Mouse (Mus musculus) forebrain, embryonic 12.5 days (tissue): ENCODE data around the gene Il17re. TPM values are rescaled to one million over a fixed set of nuclear protein-coding genes. Genes with fewer than 3 reads are reported as not detected.

ENCODE experiments used
- microRNA-seq: library from miRNA; unstranded; fragments of <30 nt; microRNA quantifications from one replicate; pipeline ENCODE4, GENCODE M21; 2017
- polyA plus RNA-seq: library from polyadenylated mRNA; unstranded; fragments of >200 nt; fragmentation: Nextera tagmentation; extraction: Ambion mirVana; gene quantifications from 2 replicates; pipeline ENCODE4 v1.2.1, GENCODE M21; 2016

Il17re gene
- polyA plus RNA-seq, 1 experiment from 2014 or later: 0.55 TPM

Small RNA genes within 50 kb of the gene (microRNA-seq; reads per million reads assigned to microRNA genes)
- not detected for gene Gm24387

Other genes starting within 250 kb of the Il17re start
- gene Mtmr14, start 220.6 kb upstream of the Il17re start, polyA plus RNA-seq: 46.2 and 50.0 TPM in 2 replicates
- 0.22 and 0.34 TPM in 2 replicates for gene Cpne9, start 176.2 kb upstream of the Il17re start, polyA plus RNA-seq
- 30.6 and 34.7 TPM in 2 replicates for gene Brpf1, start 151.3 kb upstream of the Il17re start, polyA plus RNA-seq
- gene Ogg1, start 131.5 kb upstream of the Il17re start, polyA plus RNA-seq: 13.6 and 13.7 TPM in 2 replicates
- 57.9 and 59.1 TPM in 2 replicates for gene Camk1, start 114.5 kb upstream of the Il17re start, polyA plus RNA-seq
- gene Tada3, start 80.6 kb upstream of the Il17re start, polyA plus RNA-seq: 67.6 and 70.7 TPM in 2 replicates
- 327 and 333 TPM in 2 replicates for gene Arpc4, start 80.4 kb upstream of the Il17re start, polyA plus RNA-seq
- gene Ttll3, start 69.2 kb upstream of the Il17re start, polyA plus RNA-seq: 6.5 and 7.0 TPM in 2 replicates
- gene Rpusd3, start 39.1 kb upstream of the Il17re start, polyA plus RNA-seq: 23.8 and 28.1 TPM in 2 replicates
- not detected in 2 replicates for gene Cidec, start 22.7 kb upstream of the Il17re start, polyA plus RNA-seq
- gene Jagn1, start 15.9 kb upstream of the Il17re start, polyA plus RNA-seq: 68.5 and 71.3 TPM in 2 replicates
- 1.6 and 2.2 TPM in 2 replicates for gene Il17rc, start 12.9 kb downstream of the Il17re start, polyA plus RNA-seq
- 39.6 and 43.1 TPM in 2 replicates for gene Creld1, start 24.8 kb downstream of the Il17re start, polyA plus RNA-seq
- 2.3 and 2.4 TPM in 2 replicates for gene Prrt3, start 43.4 kb downstream of the Il17re start, polyA plus RNA-seq
- 77.4 and 78.5 TPM in 2 replicates for gene Emc3, start 73.2 kb downstream of the Il17re start, polyA plus RNA-seq
- gene Fancd2, start 73.2 kb downstream of the Il17re start, polyA plus RNA-seq: 15.9 and 18.8 TPM in 2 replicates
- 0.28 and 0.35 TPM in 2 replicates for gene Fancd2os, start 142.2 kb downstream of the Il17re start, polyA plus RNA-seq
- 189 and 194 TPM in 2 replicates for gene Brk1, start 146.3 kb downstream of the Il17re start, polyA plus RNA-seq
- 54.9 and 61.8 TPM in 2 replicates for gene Vhl, start 165.5 kb downstream of the Il17re start, polyA plus RNA-seq
- gene Irak2, start 180.0 kb downstream of the Il17re start, polyA plus RNA-seq: 0.63 and 1.6 TPM in 2 replicates
- 0.94 and 0.96 TPM in 2 replicates for gene Tatdn2, start 238.6 kb downstream of the Il17re start, polyA plus RNA-seq